Mouse (Mus musculus) c-Kit-positive CD71-positive TER-119-negative erythroid progenitor cells, embryonic 14.5 days (primary cell): ENCODE results near the gene Strn4.

ENCODE experiments used
- DNase-seq: peaks from one replicate; pipeline ENCODE4 v3.0.0-alpha.2; 2013; ENCODE audit warnings: low read depth

Strn4 gene

DNA sequence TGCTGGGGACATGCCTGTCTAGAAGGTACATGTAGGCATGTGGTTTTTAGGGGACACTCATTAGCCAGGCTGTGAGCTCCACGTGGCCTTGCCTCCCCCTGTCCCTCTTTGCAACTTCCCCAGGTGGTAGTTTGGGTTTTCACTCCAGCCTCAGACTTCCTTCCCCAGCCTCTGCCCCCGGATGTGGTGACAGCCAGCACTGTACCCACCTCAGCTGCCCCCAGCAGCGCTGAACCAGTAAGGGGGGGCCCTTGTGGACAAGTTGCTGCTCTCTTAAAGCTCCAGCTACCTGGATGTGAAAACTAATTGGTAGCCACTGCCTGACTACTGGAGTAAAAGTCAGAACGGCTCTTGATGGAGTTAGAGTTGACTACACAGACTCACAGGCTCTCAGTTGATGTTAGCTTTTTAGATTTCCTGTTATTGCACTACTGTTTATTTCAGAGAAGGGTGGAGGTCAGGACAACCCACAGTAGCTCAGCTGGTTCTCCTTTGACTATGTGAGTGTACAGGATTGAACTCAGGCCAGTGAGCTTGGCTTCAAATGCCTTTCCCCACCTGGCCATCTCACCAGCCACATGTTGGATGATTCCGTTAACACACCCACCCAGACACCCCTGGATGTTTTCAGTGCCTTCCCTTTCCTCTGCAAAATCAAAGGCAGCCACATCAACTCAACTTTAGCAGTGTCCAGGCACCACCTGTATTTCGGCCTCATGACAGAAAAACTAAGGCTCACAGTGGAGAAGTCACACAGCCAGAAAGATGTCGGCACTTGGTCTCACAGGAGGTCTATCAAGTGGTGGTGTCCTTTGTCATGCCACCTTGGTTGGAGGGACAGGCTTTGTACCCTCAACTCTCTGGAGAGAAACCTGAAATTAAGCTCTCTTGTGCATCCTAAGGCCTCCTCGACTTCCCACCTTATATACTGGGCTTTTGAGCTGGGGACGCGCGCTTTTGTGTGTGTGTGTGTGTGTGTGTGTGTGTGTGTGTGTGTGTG lies 26.2 kb downstream of the Strn4 start:
- DNase-seq, result no peak

DNA sequence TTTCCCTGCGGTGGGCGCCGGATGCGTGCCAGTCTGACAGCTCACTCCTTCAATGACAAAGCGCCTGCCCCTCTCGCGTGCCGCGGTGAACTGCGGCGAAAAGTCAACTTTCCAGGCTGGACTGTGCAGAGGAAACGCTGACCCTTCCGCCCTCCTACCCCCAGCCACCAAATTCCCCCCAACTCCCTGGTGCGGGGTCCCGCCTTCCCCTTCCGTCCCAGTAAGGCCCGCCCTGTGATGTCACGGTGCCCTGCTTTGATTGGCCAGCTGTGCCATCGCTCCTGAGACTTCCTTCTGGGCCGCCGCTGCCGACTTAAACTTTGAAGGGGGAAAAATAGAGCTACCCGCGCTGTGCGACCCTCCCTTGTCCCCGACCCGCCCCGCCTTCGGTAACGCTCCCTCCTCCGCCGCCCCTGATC lies 27.0 kb downstream of the Strn4 start, which contains the start of gene Prkd2:
Prkd2 (plus strand) TSS at position 258 of the 419 bp plus-strand sequence.
- peak; percentile 74 for DNase-seq

DNA sequence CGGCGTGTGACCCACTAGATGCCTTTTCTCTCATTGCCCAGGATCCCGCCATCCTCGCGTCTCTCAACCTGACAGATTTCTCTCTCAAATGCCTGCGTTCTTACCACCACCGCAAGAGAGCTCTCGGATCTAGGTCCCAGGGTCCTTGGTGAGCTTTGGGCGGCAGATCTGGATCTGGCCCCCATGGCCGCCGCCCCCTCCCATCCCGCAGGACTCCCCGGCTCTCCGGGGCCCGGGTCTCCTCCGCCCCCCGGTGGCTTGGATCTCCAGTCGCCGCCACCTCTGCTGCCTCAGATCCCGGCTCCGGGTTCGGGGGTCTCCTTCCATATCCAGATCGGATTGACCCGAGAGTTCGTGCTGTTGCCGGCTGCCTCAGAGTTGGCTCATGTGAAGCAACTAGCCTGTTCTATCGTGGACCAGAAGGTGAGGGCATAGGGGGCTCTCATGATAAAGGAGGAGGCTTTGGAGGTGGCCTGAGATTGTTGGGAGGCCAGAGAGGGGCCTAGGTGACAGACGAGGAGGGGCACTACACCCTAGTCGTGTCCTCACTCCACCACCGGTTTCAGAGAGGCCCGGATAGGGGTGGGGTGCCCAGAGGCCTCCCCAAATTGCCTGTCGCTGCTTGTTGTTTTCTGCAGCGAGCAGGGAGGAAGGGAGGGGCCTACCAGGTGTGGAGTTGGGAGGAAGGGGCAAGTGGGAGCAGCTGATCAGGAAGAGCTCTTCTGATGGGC lies 27.9 kb downstream of the Strn4 start:
- DNase-seq, result no peak

DNA sequence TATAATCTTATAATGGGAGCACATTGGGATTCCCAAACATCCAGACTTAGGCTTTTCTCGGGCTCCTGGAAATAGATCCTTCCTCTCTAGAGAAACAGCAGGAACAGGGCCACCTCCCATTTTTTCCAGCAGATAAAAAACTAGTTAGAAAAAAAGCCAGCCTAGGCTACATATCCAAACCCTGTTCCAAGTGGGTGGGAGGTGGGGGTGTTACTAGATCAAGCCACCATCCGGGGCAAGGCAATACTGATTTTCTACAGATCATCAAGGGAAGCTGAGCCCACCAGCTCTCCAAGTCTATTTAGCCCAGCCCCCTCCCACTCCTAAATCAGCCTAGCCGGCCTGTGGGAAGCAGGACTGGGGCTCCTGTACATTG lies 29.0 kb downstream of the Strn4 start:
- DNase-seq, result no peak

DNA sequence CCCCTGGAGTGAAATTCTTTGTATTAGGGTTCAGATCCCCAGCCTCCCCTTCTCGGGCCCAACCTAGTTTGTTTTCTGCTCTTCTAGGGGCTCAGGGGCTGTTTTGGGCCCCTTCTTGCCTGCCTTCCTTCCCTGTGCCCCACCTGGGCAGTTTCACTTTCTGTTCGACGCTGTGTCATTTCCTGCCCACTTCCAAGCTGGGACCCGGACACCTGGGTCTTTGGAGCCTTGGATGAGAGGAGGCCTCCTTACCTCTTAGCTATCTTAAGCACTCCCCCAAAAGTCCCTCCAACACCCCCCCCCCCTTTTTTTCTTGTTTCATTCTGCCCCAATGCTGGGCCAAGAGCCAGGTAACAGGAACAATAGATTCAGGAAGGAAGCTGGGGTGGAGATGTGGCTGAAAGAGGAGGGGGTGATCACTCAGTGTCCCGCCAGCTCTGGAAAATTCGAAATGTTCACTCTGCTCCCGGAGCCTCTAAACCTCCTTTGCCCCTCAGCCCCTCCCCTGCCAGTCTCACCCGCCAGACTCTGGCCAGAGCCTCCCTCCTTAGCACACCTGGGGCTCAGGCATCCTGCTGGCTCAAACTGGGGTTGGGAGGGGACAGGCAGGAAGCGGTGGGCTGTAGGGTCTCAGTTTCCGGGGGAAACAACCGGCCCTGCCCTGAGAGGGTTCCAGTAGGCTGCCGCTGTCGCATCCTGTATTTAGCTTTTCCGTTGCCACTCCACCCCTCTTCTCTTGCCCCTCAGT lies 29.6 kb downstream of the Strn4 start:
- no peak for DNase-seq

DNA sequence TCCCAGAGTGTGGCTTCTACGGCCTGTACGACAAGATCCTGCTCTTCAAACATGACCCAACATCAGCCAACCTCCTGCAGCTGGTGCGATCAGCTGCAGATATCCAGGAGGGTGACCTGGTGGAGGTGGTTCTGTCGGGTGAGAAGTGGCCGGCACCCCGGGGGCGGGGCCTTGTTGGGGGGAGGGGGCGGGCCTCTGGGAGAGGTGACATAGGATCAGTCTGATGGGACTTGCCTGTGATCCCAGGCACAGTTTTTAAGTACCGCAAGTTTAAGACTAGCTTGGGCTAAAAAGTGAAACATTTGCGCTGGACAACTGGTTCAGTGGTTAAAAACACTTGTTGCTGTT lies 30.1 kb downstream of the Strn4 start:
- no peak for DNase-seq

DNA sequence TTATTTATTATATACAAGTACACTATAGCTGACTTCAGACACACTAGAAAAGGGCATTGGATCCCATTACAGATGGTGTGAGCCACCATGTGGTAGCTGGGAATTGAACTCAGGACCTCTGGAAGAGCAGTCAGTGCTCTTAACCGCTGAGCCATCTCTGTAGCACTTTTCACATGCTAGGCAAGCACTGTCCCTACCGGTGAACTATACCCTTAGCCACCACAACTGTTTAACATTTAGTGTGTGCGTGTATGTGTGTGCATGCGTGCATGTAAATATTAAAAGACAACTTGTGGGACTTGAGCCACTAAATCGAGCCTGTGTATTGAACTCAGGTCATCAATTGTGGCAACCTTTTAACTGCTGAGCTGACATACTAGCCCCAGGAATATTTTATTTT lies 31.1 kb downstream of the Strn4 start:
- DNase-seq, result no peak

DNA sequence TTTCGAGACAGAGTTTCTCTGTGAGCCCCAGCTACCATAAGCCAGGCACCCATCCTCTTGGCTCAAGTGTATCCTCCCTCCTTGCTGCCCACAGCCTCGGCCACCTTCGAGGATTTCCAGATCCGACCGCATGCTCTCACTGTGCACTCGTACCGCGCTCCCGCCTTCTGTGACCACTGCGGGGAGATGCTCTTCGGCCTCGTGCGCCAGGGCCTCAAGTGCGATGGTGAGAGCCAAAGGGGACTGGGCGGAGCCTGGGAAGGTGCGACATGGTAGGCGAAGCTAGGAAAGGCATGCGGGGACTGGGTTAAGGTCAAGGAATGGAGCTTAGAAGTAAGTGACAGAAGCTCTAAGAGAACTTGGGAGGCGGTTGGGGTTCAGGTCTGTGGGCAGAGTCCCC lies 31.8 kb downstream of the Strn4 start:
- DNase-seq, result no peak

DNA sequence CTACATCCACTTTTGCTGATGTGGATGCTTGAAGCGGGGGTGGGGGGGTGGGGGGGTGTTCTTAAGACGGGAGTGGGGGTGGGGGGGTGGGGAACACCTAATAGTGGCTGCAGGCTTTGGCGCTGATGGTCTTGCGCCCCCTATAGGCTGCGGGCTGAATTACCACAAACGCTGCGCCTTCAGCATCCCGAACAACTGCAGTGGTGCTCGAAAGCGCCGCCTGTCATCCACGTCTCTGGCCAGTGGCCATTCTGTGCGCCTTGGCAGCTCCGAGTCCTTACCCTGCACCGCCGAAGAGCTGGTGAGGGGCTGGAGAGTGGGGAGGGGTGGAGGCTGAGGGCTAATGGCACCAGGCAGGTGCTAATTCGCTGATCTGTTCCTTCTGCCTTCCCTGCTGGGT lies 32.9 kb downstream of the Strn4 start:
- DNase-seq, result no peak

DNA sequence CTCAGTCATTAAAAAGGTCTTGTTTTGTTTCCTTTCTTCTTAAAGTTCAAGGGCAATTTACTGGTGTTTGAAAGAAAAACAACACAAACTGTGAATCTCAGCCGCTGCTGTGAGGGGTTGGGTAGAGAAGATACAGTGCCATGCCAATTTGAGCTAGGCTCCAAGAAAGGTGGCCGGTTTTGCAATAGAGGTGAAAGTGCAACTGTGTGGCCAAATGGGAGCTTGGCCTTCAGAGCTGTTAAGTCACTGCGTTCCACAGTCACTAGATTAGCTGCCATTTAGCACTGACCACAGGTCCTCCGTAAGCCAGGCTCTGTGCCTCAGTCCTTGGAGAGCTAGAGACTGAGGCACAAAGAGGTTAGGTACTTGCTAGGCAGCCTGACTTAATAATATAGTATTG lies 35.9 kb downstream of the Strn4 start:
- DNase-seq, result no peak

DNA sequence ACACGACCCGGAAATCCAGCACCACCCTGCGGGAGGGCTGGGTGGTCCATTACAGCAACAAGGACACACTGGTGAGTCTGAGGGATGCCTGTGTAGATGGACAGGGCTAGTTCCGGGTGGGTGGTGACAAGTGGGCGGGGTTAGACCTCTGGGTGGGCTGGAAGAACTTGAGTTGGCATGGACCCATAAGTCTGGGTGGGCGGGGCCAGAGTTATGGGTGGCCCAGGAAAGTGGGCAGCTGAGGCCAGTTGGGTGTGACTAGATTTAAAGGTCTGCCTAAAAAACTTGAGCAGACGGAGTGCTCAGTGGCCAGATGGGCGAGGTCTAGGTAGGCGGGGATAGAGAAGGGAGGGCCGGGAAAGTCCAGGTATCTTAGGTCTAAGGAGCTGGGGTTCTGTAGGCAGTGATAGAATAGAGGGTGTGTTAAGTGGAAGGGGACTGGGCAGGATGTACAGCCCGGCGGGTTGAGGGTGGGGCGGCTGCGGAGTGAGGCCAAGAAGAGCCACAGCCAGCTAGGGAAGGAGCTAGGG lies 37.7 kb downstream of the Strn4 start:
- no peak for DNase-seq

DNA sequence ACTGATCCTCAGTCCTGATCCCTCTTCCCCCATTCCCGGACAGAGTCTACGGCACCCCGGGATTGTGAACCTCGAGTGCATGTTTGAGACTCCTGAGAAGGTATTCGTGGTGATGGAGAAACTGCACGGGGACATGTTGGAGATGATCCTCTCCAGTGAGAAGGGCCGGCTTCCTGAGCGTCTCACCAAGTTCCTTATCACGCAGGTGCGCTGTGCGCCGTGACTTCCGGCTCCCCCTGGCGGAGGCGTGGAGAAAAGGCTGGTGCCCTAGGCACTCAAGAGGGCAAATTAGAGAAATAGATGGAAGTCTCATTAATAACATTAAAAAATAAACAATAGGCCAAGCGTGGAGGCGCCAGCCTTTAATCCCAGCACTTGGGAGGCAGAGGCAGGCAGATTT lies 42.6 kb downstream of the Strn4 start:
- DNase-seq, result no peak

DNA sequence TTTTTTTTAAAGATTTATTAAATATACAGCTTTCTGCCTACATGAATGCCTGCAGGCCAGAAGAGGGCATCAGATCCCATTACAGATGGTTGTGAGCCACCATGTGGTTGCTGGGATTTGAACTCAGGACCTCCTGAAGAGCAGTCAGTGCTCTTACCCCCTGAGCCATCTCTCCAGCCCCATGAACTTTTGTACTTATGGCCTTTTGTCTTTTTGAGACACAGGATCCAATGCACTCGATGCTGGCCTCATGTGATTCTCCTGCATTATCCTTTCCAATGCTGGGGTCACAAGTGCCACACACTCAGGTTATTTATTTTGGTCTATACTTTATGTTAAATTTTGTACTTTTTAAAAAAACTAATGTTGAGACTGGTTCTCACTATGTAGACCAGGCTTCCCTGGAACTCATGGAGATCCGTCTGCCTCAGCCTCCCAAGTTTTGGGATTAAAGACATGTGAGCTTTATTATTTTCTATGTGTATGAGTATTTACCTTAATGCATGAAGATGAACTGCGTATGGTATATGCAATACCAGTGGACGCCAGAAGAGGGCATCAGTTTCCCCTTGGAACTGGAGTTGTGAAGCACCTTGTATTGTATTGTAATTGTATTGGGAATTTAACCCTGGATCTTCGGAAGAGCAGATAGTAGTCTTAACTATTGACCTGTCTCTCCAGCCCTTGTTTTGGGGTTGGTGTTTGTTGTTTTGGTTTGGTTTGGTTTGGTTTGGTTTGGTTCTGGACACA lies 44.4 kb downstream of the Strn4 start:
- no peak for DNase-seq

DNA sequence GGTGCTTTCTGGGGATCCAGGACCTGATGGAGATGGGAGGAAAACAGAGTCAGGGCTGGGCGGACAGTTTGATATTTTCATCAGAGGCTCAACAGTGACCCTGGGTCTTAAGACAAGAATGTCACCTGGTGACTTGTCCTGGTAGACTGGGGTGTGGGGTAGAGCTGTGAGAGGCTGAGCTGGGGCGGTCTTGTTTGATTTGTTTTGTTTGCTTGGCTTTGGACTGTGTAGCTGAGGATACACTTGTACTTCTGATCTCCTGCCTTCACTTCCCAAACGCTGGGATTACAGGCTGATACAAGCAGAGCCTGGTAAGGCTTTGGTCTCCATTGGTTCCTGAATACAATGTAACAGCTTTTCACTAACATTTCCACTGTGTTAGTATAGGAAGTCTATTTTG lies 51.8 kb downstream of the Strn4 start:
- DNase-seq, result no peak

DNA sequence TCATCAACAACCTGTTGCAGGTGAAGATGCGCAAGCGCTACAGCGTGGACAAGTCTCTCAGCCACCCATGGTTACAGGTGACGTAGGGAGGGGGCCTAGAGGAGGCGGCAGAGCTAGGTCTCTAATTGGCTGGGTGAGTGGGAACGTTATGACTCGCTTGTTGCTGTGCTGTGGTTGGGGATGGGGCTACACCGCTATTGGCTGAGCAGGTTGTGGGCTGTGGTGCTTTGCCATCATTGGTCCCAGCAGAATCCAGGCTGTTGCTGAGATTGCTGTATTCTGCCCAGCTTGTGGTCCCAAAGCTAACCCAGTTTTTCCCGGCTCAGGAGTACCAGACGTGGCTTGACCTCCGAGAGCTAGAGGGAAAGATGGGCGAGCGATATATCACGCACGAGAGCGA lies 53.8 kb downstream of the Strn4 start:
- no peak for DNase-seq

DNA sequence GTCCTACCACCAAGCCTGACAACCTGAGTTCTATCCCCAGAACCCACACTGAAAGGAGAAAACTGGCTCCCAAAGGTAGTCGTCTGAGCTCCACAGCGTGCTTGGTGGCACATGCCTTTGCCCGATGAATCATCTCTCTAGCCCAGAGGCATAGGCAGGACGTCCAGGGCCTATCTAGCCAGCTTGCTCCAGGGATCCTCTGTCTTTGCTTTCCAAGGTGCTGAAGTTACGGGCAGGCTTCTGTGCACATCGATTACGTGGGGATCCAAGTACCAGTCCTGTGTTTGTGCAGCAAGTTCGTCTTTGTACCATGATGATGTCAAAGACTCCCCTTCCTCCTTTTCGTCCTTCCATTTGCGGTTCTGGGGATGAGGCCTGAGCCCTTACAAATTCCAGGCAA lies 55.9 kb downstream of the Strn4 start:
- no peak for DNase-seq

DNA sequence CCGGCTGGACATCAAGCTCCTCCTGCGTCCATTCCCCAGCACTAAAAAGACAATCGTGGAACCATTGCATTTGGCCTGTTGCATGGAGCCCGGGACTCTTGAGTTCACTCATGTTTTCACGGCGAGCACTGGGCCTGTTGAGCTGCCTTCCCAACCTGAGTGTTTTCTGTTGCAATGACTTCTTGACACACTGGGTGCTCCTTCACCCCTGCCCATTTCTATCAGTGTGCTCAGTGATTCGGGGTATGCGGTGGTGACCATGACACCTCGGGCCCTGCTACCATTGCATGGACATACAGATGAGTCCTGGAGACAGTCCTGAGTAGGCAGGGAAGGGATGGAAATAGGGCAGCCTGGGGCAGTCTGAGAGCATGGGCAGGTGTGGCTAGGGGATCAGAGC lies 56.8 kb downstream of the Strn4 start:
- DNase-seq, result no peak

DNA sequence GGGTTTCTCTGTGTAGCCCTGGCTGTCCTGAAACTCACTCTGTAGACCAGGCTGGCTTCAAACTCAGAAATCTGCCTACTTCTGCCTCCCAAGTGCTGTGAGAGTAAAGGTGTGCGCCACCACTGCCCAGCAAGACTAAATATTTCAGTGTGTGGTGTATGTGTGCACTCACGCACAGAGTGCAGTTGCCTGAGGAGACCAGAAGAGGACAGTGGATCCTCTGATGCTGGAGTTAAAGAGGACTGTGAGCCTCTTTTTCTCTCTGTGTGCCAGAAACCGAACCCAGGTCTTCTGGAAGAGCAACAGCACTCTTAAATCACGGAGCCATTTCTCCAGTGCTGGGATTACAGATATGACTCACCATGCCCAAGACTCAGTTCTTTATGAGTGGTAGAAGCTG lies 57.7 kb downstream of the Strn4 start:
- no peak for DNase-seq

DNA sequence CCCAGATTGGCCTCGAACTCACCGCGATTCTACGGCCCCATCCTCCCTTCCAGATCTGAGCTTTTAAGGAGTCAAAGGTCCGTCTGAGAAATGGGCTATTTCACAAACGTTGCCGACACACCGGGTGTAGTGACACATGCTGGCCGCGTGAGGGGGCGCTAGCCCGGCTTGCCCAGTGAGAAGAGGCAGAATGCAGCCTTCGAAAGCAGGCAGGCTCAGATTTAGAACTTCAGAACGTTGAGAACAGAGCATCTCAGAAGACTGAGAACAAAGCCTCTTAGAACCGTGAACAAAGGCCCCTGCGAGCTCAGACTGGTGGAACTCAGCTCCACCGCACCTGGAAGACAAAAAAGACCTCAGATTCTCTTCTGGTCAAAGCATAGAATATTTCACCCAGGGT lies 58.5 kb downstream of the Strn4 start:
- peak; percentile 63 for DNase-seq

DNA sequence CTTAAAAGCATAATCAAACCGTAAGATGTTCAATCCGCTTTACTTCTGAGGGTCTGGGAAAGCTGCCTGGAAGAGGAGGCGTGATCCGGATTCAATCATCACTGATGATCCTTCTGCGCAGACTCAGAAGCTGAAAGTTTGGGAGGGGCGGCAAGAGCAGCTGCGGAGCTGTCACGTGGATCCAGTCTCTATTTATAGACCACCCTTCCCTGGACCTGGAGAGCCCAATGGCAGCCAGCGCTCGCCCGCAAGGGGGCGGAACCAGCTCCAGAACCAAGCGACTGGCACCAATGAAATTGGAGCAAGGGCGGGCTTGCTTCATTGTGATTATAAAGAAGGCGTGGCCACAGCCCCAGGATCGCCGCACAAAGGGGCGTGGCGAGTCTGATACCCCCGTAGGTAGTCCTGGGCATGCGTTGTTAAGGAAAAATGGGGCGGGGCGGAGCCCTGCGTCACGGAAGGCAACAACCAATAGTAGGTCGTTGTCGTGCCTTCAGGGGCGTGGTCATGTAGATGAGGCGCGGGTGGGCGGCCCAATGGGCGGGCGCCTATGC lies 59.1 kb downstream of the Strn4 start:
- DNase-seq, result peak; percentile 99

DNA sequence AGATGAGACGGTGACA lies 59.4 kb downstream of the Strn4 start, which contains the start of gene Dact3:
Dact3 (plus strand) TSS at position 8 of the 16 bp plus-strand sequence.
- no peak for DNase-seq

DNA sequence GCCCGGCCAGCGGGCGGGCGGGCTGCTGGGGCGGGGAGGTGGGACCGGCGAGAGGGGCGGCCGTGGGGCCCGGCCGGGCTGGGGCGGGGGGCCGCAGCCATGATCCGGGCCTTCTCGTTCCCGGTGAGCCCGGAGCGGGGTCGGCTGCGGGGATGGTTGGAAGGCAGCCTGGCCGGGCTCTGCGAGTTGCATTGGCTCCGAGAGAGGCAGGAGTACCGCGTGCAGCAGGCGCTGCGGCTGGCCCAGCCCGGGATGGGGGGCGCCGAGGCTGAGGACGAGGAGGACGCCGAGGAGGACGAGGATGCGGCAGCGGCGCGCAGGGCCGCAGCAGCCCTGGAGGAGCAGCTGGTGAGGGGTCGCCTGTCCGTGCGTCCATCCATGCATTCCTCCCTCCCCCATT lies 59.6 kb downstream of the Strn4 start:
- DNase-seq, result no peak
